Comparison of ENCODE assay signal across 8 mouse cellular contexts in genomic region chr9:47587577-47588194, GRCm38 (mm10). TPM values are rescaled to one million over a fixed set of nuclear protein-coding genes. Genes with fewer than 3 reads are reported as not detected.
A peak's percentile ranks its signal among the peaks of the same experiment; 100 is the strongest.
DNase-seq lines count a peak whose midpoint lies in the region; ATAC-seq and TF ChIP-seq lines count a peak whose summit lies in the region.

No protein-coding gene starts in this region.

- TF ChIP-seq EP300 in ES-Bruce4 (IDR thresholded peaks at IDR 0.05; ENCODE audit: insufficient read depth, low read depth, low read length), result no peak

- no peak overlapping the region for H3K27ac ChIP-seq in kidney, embryonic 16.5 days (ENCODE audit: low read length)
- H3K27ac ChIP-seq in ES-Bruce4 (ENCODE audit: insufficient read depth, low read length), result no peak overlapping the region
- H3K27ac ChIP-seq in lung, embryonic 15.5 days, result no peak overlapping the region
- no peak overlapping the region for H3K27ac ChIP-seq in hindbrain, embryonic 11.5 days (ENCODE audit: low read depth, low read length)

- TF ChIP-seq CTCF in ES-Bruce4 (IDR thresholded peaks at IDR 0.05; ENCODE audit: low read depth, low read length), result peak; percentile 44

- H3K27me3 ChIP-seq in kidney, embryonic 16.5 days (ENCODE audit: insufficient read depth, low read length), result no peaks in the 10 kb centered on the region
- no peaks in the 10 kb centered on the region for H3K27me3 ChIP-seq in ES-Bruce4 (ENCODE audit: control insufficient read depth, insufficient read depth, low read length, poor library complexity, severe bottlenecking)
- H3K27me3 ChIP-seq in lung, embryonic 15.5 days, result no peaks in the 10 kb centered on the region
- H3K27me3 ChIP-seq in hindbrain, embryonic 11.5 days (ENCODE audit: control insufficient read depth, insufficient read depth, low read length), result no peaks in the 10 kb centered on the region

- no peak overlapping the region for H3K4me3 ChIP-seq in kidney, embryonic 16.5 days (ENCODE audit: low read length)
- H3K4me3 ChIP-seq in ES-Bruce4 (ENCODE audit: low read depth, low read length), result 0 out of 2 replicates have a peak overlapping the region, but pooled peaks have one; percentile 19
- no peak overlapping the region for H3K4me3 ChIP-seq in lung, embryonic 15.5 days
- no peak overlapping the region for H3K4me3 ChIP-seq in hindbrain, embryonic 11.5 days (ENCODE audit: low read depth, low read length)

- no peak for TF ChIP-seq POLR2A in ES-Bruce4 (IDR thresholded peaks at IDR 0.05; ENCODE audit: insufficient read depth, low read length)

- intact Hi-C loops in heart, postnatal 10 days (cut with DNase I), result no loop called here

- H3K36me3 ChIP-seq in kidney, embryonic 16.5 days (ENCODE audit: insufficient read depth, low read length), result no peaks in the 10 kb centered on the region
- H3K36me3 ChIP-seq in ES-Bruce4 (ENCODE audit: control insufficient read depth, insufficient read depth, low read length, poor library complexity, severe bottlenecking), result no peaks in the 10 kb centered on the region
- no peaks in the 10 kb centered on the region for H3K36me3 ChIP-seq in lung, embryonic 15.5 days
- H3K36me3 ChIP-seq in hindbrain, embryonic 11.5 days (ENCODE audit: control insufficient read depth, insufficient read depth, low read length), result no peaks in the 10 kb centered on the region

- WGBS in kidney, embryonic 16.5 days, result 65% methylated on average over 7 of the region's 7 CpGs
- 46% methylated on average over 7 of the region's 7 CpGs for WGBS in lung, embryonic 15.5 days
- 66% methylated on average over 7 of the region's 7 CpGs for WGBS in hindbrain, embryonic 11.5 days

- H3K4me1 ChIP-seq in kidney, embryonic 16.5 days (ENCODE audit: insufficient read depth, low read length), result 0 out of 2 replicates have a peak, but pooled peaks cover 2% of the 10 kb centered on the region
- no peaks in the 10 kb centered on the region for H3K4me1 ChIP-seq in ES-Bruce4 (ENCODE audit: control insufficient read depth, insufficient read depth, low read length)
- peaks cover 21% of the 10 kb centered on the region for H3K4me1 ChIP-seq in lung, embryonic 15.5 days
- 0 out of 2 replicates have a peak, but pooled peaks cover 2% of the 10 kb centered on the region for H3K4me1 ChIP-seq in hindbrain, embryonic 11.5 days (replicated peaks; ENCODE audit: control insufficient read depth, insufficient read depth, low read length)

- DNase-seq in kidney, adult 18-20 months, result peak; percentile 18
- DNase-seq in adrenal gland, postnatal 25 days, result peak; percentile 10
- peak; percentile 24 to 56 for DNase-seq in heart, postnatal 10 days
- no peak for DNase-seq in hindbrain, embryonic 11.5 days (ENCODE audit: low spot score)

- ATAC-seq in kidney, embryonic 16.5 days (ENCODE audit: low FRiP score, low TSS enrichment), result no peak
- no peak for ATAC-seq in lung, embryonic 15.5 days (ENCODE audit: borderline replicate concordance, extremely low read depth, low FRiP score, low TSS enrichment)
- no peak for ATAC-seq in CD4-positive, CD25-positive, alpha-beta regulatory T cell, adult 4 months
- ATAC-seq in hindbrain, embryonic 11.5 days (ENCODE audit: low FRiP score), result no peak

- no peak overlapping the region; the same call in 1 of the 2 replicates for H3K4me2 ChIP-seq in kidney, embryonic 16.5 days (replicated peaks; ENCODE audit: low read depth, low read length)
- H3K4me2 ChIP-seq in lung, embryonic 15.5 days, result peak overlapping the region; percentile 23
- no peak overlapping the region for H3K4me2 ChIP-seq in hindbrain, embryonic 11.5 days (replicated peaks; ENCODE audit: low read depth, low read length)

- H3K9ac ChIP-seq in kidney, embryonic 16.5 days (replicated peaks; ENCODE audit: low read length), result no peak overlapping the region
- no peak overlapping the region for H3K9ac ChIP-seq in ES-Bruce4 (ENCODE audit: low read depth, poor library complexity, severe bottlenecking)
- H3K9ac ChIP-seq in lung, embryonic 15.5 days, result no peak overlapping the region
- H3K9ac ChIP-seq in hindbrain, embryonic 11.5 days (ENCODE audit: low read depth, low read length), result no peak overlapping the region

- H3K9me3 ChIP-seq in kidney, embryonic 16.5 days (ENCODE audit: low read length), result no peaks in the 10 kb centered on the region
- H3K9me3 ChIP-seq in ES-Bruce4 (replicated peaks; ENCODE audit: control insufficient read depth, insufficient read depth, low read length, poor library complexity, severe bottlenecking), result no peaks in the 10 kb centered on the region
- no peaks in the 10 kb centered on the region for H3K9me3 ChIP-seq in lung, embryonic 15.5 days
- H3K9me3 ChIP-seq in hindbrain, embryonic 11.5 days (ENCODE audit: control insufficient read depth, low read length), result no peaks in the 10 kb centered on the region

RNA-seq across cellular contexts. Expression of gene Cadm1, which starts 57.7 kb away (rescaled TPM):
- 64.7 and 73.2 TPM in 2 replicates for polyA plus RNA-seq in kidney, embryonic 16.5 days (2015; fragmentation: Nextera tagmentation; extraction: Ambion mirVana)
- polyA plus RNA-seq in ES-Bruce4 (2011; ENCODE audit: insufficient read depth, insufficient read length, low read depth, missing spikeins), result 62.7 and 70.3 TPM in 2 replicates
- 27.5 and 35.6 TPM in 2 replicates for total RNA-seq in adrenal gland, postnatal 25 days (2021)
- 1 to 10 TPM; 2.7 to 3.3 TPM for total RNA-seq in heart, postnatal 10 days (2021)
- polyA plus RNA-seq in lung, embryonic 15.5 days (2015; fragmentation: Nextera tagmentation; extraction: Ambion mirVana), result 75.5 and 82.9 TPM in 2 replicates
- polyA plus RNA-seq in CD4-positive, CD25-positive, alpha-beta regulatory T cell, adult 4 months (2017; shearing (Covaris generic)), result under 1 TPM; 0.34 to 0.50 TPM
- polyA plus RNA-seq in hindbrain, embryonic 11.5 days (2014; fragmentation: Nextera tagmentation; extraction: Ambion mirVana), result 150 and 160 TPM in 2 replicates

Comparison
In these comparisons a context has a peak if more than half of its experiments do, and no peak if none do; other contexts are left out.
1. RNA of gene Cadm1, which starts 57.7 kb away (polyA plus RNA-seq): 150 to 160 TPM in hindbrain, embryonic 11.5 days, 75.5 to 82.9 TPM in lung, embryonic 15.5 days, 62.7 to 70.3 TPM in ES-Bruce4 and 64.7 to 73.2 TPM in kidney, embryonic 16.5 days; 0.34 to 0.50 TPM in CD4-positive, CD25-positive, alpha-beta regulatory T cell, adult 4 months; every median in the first group is over 10 times any median in the second.